Mouse (Mus musculus) cerebellum, postnatal 36 days (tissue): ENCODE data around the gene Coq7.

Experiments used
- DNase-seq, 2 experiments: peaks; one replicate each; pipeline ENCODE4 v3.0.0; 2021 to 2022; ENCODE audit warnings: mixed read lengths in 2 of 2

Coq7 gene

DNA sequence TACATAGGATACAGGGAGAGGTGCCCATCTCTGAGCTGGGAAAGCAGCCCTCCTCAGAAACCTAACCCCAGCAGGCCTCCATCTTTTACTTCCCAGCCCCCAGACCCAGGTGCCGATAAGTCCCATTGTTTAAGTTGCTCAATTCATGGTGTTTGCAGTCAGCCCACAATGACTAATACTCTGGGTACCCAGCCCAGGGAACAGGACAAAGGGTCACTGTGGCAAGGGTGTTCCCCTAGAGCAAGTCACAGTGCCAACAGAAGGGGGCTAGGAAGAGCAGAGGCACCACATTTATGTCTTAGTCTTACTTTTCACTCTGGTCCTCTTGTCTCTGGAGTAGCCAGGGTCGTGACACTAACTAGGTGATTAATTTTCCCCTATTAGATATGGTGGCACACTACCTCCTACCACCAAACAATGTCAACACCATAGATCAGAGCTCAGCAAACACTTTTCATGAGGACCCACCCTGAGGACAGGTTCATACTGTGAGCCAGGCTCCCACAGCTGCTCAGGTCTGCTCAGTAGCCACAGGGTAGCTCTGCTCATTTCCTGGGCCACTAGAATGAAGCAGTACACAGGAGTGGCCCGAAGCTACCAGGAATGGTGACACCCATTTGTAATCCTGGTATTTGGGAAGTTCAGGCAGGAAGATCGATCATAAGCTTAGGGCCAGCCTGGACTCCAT lies 38.1 kb downstream of the Coq7 start:
- no peak for DNase-seq

DNA sequence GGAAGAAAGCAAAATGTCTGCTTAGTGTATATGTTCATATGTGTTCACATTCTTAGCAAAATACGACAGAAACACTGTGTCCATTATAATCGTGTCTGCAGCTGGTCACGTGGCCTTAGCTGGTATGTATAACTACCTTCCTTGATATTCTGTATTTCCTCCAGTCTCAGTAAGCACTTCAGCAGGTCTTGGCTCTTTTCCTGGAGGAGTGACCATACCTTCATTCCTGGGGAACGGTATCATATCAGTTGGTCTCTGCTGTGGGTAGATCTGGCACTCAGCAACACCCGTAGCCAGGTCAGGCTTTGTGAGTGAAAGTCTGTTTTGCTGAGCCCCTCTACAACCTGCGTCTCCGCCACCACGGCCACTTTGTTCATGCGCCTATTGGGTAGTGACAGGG lies 39.3 kb downstream of the Coq7 start:
- DNase-seq: no peak

DNA sequence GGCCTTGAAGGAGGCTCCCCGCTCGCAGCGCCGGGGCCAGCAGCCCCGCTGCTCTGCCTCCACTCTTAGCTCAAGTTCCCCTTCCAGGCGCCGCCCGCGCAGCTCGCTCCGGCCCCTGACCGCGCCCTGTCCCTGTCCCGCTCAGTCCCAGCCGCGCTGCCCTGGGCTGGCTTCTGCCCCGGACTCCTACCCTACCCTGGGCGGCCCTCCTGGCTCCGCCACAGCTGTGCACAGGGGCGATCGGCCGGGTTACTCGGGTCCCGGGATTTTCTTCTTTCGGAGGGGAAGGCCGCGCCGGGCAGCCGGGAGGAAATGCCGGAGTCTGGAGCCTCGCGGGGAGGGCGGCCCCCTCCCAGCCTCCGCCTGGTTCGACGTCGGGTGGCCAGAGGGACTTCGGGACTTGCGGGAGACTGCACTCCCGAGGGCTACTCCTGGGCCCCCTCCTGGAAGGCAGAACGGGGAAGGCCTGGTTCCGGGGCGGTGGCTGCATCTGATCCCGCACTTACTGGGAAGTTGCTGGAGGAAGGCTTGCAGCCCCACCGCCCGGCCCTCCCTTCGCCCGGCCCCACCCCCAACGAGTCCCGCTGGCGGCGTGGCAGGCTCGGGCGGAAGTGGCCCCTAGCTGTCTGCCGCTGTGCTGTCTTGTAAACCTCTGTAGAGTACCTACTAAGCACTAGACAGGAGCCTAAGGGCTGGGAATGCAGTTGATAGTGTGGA lies 41.6 kb downstream of the Coq7 start, which contains the start of gene Itpripl2:
Gene Itpripl2, minus strand, starts transcription at position 545 of the 717 bp plus-strand sequence.
- DNase-seq: peak in 1 of 2 experiments; percentile 3

DNA sequence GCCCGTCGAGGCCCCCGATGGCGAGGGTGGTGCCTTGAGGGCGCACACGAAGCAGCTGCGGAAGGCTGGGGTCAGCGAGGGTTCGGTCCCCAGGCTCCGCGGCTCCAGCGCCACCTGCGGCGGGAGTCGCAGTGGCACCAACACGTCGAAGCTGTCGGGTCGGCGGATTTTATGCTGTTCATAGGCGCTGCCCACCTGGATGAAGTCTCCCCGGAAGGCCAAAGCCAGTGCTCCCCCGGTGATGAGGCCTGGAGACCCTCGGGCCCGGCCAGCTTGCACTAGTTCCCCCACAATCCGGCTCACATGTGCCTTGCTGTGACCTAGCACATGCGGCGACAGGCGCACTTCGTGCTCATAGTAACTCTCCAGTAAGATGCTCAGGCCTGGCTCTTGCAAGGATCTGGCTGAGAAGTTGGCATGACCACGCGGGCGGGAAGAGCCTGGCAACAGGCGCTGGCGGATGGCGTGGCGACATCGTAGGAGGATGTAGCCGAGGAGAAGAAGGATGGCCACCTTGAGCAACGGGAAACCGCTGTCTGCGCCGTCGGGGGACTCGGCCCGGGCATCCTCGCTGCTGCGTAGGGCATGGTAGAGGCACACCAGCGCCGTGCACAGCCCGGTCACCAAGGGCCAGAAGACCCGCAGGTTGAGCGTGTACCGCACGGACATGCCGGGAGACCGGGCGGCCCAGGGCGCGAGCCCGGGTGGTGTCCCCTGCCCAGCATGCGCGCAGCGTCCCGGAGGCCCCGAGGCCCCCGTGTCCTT lies 42.3 kb downstream of the Coq7 start:
- no peak for DNase-seq

DNA sequence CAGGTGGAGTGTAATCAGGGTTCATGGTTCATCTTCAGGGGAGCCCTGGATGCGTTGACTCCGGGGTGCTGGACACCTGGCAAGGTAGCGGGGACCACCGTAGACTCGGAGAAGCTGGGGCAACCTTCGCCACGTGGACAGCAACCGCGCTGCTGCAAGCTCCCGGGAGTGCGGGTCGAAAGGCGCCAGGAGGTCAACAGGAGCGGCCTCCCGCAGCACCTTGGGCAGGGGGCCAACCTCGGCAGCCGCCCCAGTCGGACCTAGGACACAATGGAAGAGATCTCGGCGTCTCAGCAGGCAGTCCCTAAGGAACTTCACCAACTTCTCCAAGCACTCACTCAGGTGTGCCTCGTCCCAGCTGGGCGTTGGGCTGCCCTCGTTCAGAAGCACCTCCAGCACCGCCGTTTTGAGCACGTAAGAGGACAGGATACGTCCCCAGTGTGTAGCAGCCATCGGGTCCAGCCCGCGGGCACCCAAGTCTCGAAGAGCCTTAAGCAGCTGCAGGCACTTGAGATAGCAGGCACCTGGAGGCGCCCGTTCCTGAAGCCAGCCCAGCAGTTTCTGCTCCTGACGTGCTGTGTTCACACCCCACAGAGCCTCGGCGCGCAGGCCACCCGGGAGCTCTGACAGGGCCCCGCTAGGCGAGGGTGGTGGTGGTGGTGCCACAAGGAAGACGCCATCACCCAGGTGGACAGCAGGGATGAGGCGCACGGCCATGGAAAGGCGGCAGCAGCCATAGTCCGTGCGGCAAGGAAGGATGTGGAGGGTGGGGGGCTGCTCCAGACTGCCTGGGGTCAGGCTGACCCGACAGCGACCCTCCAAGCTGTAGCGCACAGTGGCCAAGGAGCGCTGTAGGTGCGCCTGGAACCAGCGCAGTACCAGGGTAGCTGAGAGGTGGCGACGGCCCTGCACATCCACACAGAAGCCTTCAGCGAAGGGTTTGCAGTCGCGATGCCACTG lies 43.2 kb downstream of the Coq7 start:
- no peak for DNase-seq

DNA sequence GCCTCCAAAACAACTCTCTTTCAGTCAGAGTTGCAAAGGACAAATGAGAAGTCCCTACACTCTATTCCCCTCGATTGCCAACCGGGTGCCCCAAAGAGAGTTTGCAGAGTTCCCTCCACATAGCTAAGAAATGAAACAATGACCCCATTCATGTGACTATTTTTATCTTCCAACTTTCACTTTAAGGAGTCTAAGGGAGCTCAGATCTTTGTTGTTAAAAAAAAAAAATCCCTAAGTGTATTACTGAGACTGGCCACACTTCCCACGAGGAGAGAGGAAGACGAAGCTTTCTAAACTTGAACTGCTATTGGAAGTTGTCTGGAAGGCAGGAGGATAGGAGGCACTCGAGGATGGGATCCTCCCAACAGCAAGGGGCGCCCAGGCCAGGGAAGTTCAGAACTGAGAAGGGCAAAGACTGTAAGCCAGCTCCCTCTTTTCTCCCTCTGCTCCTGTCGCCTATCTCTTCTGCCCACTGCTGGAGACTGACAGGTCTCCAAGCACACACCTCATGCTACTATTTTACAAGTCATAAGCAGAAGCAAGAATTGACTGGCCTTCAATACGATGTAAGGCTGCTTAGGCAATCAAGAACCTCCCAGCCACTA lies 45.0 kb downstream of the Coq7 start:
- no peak for DNase-seq

DNA sequence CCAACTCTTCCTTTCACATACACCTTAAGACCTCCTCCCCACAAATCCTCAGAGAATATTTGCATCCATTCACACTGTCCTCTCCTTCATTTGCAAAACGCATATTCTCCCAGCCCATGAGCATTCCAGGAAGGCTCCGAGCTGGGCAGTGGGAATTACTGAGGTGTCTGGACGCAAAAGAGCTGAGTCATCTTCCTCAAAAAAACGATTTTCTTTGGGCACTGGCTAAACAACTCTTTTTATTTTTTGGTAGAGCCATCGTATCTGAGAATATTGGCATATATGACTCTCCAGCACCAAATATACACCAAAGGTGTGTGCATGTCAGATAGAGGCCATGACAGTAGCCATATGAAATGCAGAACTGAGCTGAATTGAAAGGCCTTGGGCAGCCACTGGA lies 46.2 kb downstream of the Coq7 start:
- DNase-seq: no peak

DNA sequence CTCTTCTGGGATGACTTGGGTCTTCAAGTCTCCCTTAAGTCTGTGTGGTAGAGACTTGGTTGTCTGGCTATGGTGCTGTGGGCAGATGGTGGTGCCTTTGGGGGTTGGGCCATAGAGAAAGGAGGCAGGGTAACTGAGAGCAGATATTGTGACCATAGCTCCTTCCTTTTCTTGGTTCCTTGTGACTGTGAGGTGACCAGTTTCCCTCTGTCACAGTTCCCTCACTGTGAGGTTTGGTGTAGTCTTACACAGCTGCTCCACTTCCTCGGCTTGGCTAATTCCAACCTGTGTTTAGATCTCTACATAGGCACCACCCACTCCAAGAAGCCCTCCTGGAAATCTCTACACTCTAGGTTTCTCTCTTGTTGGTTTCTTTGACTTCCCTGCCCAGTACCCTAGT lies 49.2 kb downstream of the Coq7 start:
- DNase-seq: no peak

DNA sequence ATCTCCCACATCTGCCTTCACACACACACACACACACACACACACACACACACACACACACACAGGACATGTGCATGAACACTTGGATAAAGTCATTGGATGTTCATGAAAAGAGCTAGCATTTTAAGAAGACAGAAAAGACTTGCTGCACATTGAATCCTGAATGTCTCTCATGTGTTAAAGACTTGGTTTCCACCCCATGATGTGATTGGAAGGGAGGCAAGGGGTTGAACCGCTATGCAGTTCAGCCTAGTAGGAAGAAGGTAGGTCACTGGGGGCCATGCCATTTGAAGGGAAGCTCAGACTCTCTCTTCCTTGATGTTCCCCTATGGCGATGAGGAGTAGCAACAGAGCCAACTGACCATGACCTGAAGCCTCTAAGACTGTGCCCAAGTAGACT lies 51.2 kb downstream of the Coq7 start:
- DNase-seq: no peak

DNA sequence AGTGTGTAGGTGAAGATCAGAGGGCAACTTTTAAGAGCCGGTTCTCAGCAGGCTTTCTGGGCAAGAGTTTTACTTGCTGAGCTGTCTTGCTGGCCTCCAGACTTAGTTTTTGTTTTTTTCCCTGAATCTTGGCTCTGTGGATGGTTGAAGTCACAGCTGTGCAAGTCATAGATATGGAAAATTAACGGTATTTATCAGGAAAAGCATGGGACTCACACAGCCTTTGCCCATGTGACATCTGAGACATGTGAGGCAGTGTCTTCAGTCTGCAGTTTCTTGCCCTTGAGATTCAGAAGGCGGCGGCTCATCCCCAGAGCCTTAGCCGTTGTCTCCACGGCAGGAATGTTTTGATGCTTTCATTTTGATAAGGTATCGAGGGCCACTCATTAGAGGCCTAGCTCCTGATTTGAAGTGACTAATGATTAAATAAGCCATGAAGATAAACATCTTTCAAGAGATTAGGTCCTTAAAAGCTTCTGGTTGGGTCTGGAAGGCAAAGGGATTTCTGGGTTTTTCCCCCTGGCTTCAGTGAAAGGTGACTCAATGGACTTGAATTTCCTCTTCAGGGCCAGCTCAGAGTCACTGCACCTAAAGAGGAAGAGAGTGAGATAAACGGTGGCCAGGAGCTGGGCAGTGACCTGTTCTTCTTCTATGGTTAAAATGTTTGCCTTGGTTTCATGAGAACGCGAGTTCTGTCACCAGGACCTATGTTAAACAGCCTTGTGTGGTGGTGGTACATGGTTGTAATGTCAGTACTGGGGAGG lies 51.9 kb downstream of the Coq7 start:
- DNase-seq: no peak

DNA sequence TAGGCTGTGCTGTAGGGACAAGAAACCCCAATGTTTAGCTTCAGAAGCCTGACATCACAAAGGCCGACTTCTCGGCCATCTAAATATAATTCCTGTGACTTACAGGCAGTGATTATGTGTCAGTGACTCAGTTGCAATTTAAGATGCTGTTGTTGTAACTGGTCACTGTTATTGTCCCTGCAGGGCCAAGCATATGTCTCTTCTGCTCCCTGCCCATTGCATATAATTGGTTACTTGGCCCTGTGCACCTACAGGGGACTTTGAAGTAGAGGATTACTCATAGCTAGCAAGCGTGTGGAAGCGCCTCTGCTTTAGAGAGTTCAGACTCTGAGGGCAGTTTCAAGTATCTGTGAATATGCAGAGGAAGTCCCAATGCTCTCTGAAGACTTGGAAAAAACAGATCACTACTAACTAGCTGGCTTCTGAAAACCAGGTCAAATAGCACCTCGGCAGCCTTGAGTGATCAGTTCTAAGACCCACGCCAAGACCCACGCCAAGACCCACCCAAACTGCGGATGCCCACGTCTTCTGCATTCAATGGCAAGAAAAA lies 52.9 kb downstream of the Coq7 start:
- DNase-seq: no peak

DNA sequence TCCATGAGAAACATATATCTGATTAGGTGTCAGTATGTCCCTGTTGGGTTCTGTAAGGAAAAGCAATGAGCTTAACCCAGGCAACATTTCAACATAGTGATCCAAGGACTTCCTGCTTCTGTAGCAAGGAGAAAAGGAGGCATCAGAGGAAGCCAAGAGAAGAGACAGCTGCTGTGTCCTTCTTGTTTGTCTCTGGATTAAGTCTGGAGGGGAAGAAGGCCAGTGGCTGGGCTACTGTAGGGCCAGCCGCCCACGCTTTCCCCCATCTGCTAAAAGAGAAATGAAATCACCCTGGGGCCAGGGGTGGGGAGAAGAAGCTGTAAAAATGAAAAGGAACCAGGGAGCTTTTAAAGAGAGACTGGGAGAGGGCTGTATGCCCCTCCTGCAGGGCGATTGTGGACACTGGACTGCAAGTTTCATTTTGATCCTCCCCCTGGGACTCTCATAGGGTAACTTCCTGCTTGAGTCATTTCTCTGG lies 54.3 kb downstream of the Coq7 start:
- DNase-seq: no peak

DNA sequence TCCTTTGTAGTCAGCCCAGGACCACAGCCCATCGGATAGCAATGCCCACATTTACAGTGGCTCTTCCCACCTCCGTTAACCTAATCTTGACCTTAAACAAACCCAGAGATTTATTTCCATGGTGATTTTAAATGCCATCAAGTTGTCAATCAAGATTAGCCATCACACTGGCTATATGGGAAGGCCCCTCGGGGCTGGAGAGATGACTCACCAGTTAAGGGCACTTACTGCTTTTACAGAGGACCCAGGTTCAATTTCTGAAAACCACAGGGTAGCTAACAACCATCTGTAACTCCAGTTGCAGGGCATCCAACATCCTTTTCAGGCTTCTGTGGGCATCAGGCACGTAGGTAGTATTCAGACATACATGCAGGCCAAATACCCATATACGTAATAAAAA lies 56.7 kb downstream of the Coq7 start:
- DNase-seq: no peak

DNA sequence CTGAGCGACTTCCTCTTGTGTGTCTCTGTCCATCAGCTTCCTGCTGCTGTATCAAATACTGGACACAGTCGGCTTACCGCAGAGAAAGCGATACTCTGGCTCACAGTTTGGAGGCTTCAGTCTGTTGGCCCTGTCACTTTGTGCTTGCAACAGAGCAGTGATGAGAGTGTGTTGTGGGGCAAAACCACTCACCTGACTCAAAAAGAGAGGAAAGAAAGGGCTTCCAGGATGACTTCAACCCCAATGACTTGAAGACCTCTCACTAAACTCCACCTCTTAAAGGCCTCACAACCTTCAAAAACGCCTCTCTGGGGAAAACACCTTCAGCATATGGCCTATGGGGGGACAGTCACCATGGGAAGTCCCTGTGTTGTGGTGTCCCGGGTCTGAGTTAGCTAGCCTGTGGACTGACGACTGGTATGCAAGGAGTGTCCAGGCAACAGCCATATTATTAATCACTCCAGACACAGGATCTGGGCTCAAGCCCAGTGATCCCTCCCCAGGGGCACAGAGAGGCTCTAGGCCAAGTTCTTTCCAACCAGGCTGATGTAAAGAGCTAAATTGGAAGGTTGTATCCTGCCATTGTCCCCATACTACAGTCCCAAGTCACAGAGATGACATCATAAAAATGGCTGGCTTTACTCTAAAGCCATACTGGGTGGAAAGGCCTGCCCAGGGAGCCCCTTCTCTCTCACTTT lies 58.0 kb downstream of the Coq7 start:
- DNase-seq: no peak

DNA sequence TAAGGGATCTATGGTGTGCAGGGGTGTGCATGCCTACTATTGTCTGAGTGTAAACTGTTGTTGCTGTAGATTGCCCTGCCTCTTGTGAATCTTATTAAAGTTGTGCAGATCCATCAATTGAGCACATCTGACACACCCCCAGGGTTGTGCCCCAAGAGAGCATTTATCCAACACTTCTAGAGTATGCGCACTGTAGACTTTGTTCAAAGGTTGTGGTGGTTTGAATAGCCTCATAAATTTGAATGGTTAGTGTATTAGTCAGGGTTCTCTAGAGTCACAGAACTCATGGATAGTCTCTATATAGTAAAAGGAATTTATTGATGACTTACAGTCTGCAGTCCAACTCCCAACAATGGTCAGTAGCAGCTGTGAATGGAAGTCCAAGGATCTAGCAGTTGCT lies 60.3 kb downstream of the Coq7 start:
- DNase-seq: no peak

DNA sequence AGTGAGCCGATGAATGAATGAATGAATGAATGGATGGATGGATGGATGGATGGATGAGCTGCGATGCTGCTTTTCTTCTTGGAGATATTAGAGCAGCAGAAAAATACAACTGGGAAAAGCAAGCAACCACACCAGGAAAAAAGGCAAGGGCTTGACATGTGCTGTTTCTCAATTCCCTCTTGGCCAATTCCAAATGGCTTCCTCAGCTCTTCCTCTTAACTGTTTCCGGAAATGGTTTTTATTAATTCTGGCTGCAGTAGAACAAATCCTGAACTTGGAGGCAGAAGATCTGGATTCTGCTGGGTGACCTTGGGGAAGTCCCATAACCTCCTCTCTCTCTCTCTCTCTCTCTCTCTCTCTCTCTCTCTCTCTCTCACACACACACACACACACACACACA lies 65.1 kb downstream of the Coq7 start:
- no peak for DNase-seq

DNA sequence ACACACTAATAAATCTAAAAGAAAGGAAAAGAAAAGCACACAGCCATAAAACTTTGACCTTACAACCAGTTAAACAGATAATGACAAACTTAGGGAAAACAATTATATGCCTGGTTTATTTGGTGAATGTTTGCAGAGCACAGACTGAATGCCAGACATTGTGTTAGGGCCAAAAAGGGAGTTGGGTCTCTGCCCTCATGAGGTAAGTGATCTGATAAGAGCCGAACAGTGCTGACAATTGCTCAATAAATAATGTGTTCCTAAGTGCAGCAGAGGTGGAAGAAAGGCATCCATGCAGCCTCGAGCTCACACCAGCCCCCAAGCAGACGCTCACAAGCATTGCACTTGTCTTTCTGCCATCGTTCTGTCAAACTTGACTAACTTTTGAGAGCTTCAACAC lies 68.7 kb downstream of the Coq7 start:
- no peak for DNase-seq

DNA sequence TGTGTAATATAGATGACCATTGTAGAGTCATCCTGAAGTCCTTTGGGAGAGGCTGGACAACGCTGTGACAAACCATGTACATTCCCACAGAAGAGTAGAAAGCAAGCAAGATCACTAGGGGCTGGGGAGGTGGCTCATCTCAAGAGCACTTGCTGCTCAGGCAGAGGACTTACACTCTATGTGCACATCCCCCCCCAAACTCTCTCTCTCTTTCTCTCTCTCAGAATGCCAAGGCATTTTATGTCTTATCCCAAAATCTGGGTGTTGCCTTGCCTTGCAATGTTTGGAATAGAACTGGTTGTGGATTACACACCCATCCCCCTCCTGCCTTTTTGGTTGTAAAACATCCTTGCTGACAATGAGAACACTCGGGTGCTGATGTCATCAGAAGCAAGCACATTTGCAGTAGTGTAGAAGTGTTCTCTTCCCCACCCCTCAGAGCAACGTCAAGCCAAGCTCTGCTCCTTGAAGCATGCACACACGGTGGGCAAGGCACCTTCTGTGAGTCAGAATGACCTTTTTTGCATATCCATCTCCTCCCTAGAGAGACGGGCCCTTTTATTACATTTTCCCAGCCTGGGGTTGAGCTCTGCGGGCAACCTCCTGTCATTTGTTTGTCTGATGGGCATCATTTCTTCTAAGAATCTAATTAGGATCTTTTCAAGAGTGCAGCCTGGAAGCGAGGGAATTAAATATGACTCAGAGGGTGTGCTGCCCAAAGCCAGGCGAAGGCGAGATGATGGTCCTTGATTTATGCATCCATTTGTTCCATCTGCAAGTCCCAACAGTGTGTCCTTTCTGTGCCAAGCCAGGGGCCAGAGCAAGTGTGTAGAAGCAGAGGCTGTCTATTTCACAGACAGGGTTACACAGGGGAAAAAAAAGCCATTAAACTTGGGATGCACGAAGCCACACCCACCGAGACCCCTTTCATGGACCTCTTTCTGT lies 70.1 kb downstream of the Coq7 start:
- DNase-seq: no peak
